Mouse (Mus musculus) macrophage (primary cell): ENCODE results near the gene Mctp1. TPM values are rescaled to one million over a fixed set of nuclear protein-coding genes. Genes with fewer than 3 reads are reported as not detected.
"Not testable (repeated sequence)": the region's sequence is repeated elsewhere in the genome, so short reads cannot be mapped to it uniquely, and the experiment has no call there.

Source experiments
- H3K27ac ChIP-seq: fragments of 350-480 bp; formaldehyde crosslinking; 2 replicates; pipeline ENCODE4 v1.9.0; 2021
- H3K36me3 ChIP-seq: fragments of 350-480 bp; formaldehyde crosslinking; 2 replicates; pipeline ENCODE4 v1.9.0; 2021; ENCODE audit errors: inconsistent target
- H3K4me3 ChIP-seq: fragments of 350-480 bp; formaldehyde crosslinking; 2 replicates; pipeline ENCODE4 v1.9.0; 2021; ENCODE audit errors: inconsistent target
- H3K79me2 ChIP-seq: fragments of 350-480 bp; formaldehyde crosslinking; 2 replicates; pipeline ENCODE4 v1.9.0; 2021; ENCODE audit errors: inconsistent target
- WGBS: methylation state at CpG from one replicate; pipeline ENCODE4 v1.1.7; 2026; ENCODE audit warnings: inconsistent platforms; ENCODE audit not compliant: missing documents; 5-methylcytosine and 5-hydroxymethylcytosine counted together
- polyA plus RNA-seq: library from polyadenylated mRNA; stranded (reverse); fragments of 250-400 nt; gene quantifications from 3 replicates; pipeline ENCODE4 v1.2.4, GENCODE M21; 2018; ENCODE audit warnings: inconsistent platforms

Mctp1 gene
- polyA plus RNA-seq, 1 experiment from 2014 or later: 20.2 TPM

DNA sequence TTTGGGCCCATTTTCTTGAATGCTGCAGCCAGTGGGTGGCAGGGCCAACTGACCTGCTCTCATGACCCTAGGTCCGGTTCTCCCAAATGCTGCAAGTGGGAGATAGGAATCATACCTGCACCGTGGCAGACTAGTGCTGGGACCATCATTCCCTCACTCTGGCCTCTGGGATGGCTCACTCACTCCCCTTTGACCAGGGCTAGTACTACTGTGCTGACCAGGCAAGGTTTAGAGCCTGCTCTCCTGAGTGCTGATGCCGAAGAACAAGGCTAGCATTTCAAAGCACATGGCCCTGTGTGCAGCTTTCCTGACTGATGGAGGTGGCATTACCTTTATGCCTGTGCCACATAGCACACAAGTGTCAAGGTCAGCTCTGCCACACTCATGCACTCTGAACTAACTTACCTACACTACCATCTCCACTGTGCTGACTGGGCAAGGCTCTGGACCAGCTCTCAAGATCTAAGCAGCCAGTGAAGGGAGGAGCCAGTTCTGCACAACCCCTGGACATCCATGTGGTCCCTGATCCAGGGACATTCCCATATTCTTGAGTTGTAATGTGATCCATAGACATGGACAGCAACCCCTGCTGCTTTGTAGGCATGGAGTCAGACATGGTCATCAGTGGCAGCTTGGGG, 146.7 kb downstream of the Mctp1 start:
- Histone ChIP-seq H3K27ac (no peak overlapping the region), H3K79me2 (no peaks in the 10 kb centered on the region), H3K36me3 (no peaks in the 10 kb centered on the region), H3K4me3 (no peak overlapping the region)
- 90% methylated on average over 3 of the region's 3 CpGs for WGBS

DNA sequence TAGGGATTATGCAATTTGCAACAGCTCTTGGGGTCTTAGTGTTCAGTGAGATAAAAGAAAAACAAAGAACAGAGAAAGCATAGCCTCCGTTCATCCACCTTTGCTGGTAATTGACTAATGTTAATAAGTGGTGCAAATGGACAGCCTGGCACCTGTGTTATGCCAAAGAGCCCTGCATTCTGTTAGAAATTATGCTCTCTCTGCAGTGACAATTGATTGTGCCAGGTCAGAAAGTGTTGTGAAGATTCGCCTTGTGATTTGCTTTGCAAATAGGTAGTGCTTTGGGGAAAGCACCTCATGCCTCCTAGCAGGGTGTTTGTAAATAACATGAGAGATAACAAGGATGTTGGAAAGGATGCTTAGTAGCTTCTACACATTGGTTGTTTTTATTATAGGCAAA, 163.5 kb downstream of the Mctp1 start:
- 93% methylated on average over 1 of the region's 2 CpGs for WGBS
- Histone ChIP-seq H3K79me2 (no peaks in the 10 kb centered on the region), H3K36me3 (no peaks in the 10 kb centered on the region), H3K4me3 (no peak overlapping the region), H3K27ac (no peak overlapping the region)

DNA sequence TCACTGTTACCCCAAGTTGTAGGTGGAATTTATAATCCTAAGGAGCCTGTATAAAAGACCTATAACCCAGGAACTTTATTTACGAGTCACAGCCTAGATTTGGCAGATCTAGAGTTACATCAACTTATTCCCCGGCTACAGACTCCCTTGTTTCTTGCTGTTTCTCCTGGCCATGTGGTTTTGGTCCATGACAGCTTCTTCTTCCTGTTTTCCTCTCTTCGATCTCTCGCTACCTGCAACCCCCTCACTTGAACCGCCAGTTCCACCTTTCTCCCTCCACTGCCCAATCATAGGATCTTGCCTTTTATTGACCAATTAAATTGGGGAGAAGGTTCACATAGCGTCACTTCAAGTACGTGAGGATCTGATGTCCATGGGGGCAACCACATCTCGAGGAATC, 176.6 kb downstream of the Mctp1 start:
- Histone ChIP-seq H3K36me3 (no peaks in the 10 kb centered on the region), H3K79me2 (no peaks in the 10 kb centered on the region), H3K4me3 (no peak overlapping the region), H3K27ac (no peak overlapping the region)
- WGBS: 42% methylated on average over 7 of the region's 8 CpGs

DNA sequence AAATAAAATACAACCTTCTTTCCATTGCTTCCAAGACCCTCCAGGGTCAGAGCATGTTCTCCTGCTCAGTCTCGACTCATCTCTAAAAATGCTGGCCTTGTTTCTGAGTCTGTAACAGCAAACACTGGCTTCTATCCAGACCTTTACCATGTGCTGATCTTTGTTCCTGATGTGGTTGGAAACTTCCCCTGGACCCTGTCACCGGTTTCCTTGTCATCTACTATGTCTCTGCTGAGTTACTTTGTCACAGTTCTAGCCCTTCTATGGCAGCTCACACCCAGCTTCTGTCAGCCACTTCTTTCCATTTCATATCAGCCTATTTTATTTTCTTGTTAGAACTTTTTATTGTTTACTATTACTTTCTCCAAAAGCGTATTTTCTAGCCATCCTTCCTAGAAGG, 177.3 kb downstream of the Mctp1 start:
- 47% methylated on average over 3 of the region's 3 CpGs for WGBS

DNA sequence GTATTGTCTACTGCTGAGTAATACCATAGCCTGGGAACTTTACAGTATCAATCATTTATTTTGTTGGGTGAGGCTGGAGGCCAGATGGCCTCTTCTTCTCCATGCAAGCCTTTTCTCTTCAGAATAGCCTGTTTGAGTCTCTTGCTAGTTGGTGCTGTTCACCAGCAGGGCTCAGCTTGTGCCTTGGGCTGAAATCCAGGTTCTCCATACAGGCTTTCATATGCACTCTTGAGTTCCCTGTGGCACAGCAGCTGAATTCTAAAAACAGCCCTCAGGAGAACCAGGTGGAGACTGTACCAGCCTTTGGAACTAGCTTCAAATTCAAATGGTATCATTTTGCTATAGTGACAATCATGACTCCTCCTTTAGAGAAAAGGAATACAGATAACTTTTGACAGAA, 179.7 kb downstream of the Mctp1 start:
- Histone ChIP-seq H3K27ac (no peak overlapping the region), H3K36me3 (no peaks in the 10 kb centered on the region)

More for the DNA sequence above, 177.3 kb downstream of the Mctp1 start:
- no peaks in the 10 kb centered on the region for H3K36me3 ChIP-seq
- no peak overlapping the region for H3K4me3 ChIP-seq
- no peak overlapping the region for H3K27ac ChIP-seq
- no peaks in the 10 kb centered on the region for H3K79me2 ChIP-seq

DNA sequence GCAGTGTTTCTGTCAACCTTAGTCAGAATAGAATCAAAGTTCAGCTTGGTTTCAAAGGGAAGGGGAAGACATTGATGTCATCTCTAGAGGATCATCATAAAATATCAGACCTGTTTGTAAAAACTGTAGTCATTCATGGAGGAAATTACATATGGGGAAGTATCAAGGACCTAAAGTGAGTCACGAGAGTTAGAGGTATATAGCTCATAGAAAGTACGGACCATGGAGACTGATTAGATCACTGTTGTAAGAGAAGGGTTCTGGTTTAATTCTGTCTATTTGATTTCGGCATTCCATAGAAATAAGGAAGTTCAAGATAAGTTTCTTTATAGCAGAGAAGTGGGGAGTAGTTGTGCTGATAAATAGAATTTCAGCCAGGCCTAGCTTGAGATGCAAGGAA, 181.7 kb downstream of the Mctp1 start:
- H3K79me2 ChIP-seq: no peaks in the 10 kb centered on the region
- no peaks in the 10 kb centered on the region for H3K36me3 ChIP-seq
- WGBS: 35% methylated on average over 3 of the region's 3 CpGs
- no peak overlapping the region for H3K4me3 ChIP-seq
- H3K27ac ChIP-seq: no peak overlapping the region

More for the DNA sequence above, 179.7 kb downstream of the Mctp1 start:
- Histone ChIP-seq H3K4me3 (no peak overlapping the region), H3K79me2 (no peaks in the 10 kb centered on the region)

DNA sequence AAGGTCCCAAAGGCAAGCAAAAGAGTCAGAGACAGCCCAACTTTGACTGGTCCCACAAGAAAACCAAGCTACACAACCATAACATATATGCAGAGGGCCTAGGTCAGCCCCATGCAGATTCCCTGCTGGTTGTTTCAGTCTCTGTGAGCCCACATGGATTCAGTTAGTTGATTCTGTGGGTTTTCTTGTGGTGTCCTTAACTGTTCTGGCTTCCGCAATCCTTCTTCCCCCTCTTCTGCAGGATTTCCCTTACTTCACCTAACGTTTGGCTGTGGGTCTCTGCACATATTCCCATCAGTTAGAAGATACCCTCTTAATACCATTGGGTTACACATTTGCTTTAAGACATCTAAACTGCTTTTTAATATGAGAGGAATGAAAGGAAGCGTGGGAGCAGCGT, 183.1 kb downstream of the Mctp1 start:
- 74% methylated on average over 4 of the region's 4 CpGs for WGBS

DNA sequence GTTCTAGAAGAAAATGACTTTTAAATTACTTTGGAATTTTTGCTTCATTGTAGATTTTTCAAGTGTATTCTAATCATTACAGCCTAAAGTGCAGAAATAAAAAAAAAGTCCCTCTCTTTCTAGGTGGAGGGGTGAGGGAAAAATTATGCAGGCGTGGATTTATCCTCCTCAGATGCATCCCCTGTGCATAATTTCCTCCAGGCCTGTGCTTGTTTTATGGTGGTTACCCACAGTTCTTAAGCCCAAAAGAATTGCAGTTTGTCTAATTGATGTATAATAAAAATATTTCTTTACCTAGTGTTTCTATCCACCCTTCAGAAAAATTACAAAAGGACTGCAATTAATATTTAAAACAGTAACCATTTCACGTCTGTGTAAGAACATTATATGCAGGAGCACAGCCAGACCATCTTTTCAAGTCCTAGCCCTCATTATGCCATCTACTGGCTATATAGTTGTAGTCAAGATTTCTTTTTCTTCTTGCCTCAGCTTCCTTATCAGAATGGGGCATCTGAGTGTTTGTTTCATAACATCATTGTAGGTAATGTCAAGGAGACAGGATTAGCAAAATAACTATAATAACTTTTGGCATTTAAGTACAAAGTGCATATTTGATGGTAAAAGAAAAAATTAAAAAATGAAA, 184.4 kb downstream of the Mctp1 start:
- 76% methylated on average over 2 of the region's 2 CpGs for WGBS
- Histone ChIP-seq H3K79me2 (no peaks in the 10 kb centered on the region), H3K4me3 (no peak overlapping the region), H3K27ac (no peak overlapping the region), H3K36me3 (no peaks in the 10 kb centered on the region)

More for the DNA sequence above, 183.1 kb downstream of the Mctp1 start:
- H3K27ac ChIP-seq: no peak overlapping the region
- no peak overlapping the region for H3K4me3 ChIP-seq
- H3K36me3 ChIP-seq: no peaks in the 10 kb centered on the region
- H3K79me2 ChIP-seq: no peaks in the 10 kb centered on the region

DNA sequence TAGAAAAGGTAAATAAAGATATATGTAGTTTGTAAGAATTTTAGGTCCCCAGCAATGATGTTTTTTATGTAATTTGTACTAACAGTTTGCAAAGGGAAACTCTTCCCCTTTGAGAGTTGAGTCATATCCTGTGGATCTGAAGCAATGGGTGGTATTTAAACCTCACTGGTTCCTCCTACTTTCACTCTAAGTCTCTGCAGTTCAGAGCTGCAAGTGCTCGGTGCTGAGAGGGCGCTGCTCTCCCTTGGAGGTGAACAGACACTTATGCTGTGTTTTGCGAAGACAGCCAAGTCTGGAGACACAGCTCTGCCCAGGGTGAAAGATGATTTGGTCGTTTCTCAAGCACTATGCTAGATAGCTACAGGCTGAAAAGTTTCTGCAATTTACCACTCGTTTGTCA, 195.1 kb downstream of the Mctp1 start:
- Histone ChIP-seq H3K4me3 (peak overlapping the region; percentile 38), H3K36me3 (no peaks in the 10 kb centered on the region), H3K79me2 (peaks cover 45% of the 10 kb centered on the region), H3K27ac (peak overlapping the region; percentile 61)
- 2% methylated on average over 5 of the region's 5 CpGs for WGBS

DNA sequence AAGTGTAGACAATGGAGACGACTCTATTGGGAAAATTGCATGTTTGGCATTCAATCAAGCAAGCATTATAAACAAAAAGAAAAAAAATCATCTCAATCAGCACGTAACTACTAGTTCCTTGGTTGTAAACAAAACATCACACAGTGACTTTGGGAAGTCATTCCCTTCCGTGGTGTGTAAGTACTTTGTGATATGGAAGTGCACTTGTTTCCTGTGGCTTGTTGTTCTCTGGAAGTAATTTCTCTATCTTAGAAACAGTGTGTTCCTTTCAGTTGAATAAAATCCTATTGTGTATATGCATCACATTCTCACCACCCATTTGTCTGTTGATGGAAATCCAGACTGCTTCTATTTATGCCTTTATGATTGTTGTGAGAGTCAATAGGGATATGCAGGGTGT, 201.1 kb downstream of the Mctp1 start:
- 60% methylated on average over 3 of the region's 3 CpGs for WGBS
- no peak overlapping the region for H3K27ac ChIP-seq
- no peaks in the 10 kb centered on the region for H3K36me3 ChIP-seq
- peaks cover 76% of the 10 kb centered on the region for H3K79me2 ChIP-seq
- H3K4me3 ChIP-seq: no peak overlapping the region

DNA sequence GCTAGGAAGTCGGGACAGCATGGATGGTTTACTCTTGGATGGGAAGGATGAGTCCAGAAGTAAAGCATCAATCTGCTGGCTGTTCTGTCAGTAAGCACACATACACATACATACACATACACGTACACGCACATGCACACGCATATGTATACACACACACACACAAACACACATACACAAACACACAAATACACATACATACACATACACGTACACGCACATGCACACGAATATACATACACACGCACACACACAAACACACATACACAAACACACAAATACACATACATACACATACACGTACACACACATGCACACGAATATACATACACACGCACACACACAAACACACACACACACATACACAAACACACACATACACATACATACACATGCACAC, 206.4 kb downstream of the Mctp1 start:
- H3K4me3 ChIP-seq, H3K27ac ChIP-seq, H3K36me3 ChIP-seq: not testable (repeated sequence)
- H3K79me2 ChIP-seq: peaks cover 59% of the 10 kb centered on the region; the same call in 1 of the 2 replicates
- 98% methylated on average over 8 of the region's 11 CpGs for WGBS

DNA sequence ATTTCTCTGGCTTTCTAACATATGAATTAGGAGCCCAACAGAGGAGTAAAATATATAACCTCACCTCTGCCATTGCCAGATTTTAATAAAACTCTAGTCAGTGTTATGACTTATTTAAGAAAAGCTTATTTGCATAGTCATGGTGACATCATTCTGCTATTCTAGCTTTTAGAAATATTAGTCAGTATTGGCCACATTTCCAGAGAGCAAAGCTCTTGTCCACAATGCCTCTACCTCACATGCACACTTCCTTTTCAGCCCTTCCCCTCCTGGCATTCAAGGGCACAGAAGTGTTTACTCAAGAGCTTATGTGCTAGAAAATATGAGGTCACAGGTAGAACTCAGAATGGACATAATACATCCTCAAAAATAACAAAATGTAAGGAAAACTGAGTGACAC, 206.9 kb downstream of the Mctp1 start:
- Histone ChIP-seq H3K27ac (peak overlapping the region; percentile 29), H3K4me3 (no peak overlapping the region), H3K79me2 (peaks cover 55% of the 10 kb centered on the region; the same call in 1 of the 2 replicates), H3K36me3 (no peaks in the 10 kb centered on the region)

DNA sequence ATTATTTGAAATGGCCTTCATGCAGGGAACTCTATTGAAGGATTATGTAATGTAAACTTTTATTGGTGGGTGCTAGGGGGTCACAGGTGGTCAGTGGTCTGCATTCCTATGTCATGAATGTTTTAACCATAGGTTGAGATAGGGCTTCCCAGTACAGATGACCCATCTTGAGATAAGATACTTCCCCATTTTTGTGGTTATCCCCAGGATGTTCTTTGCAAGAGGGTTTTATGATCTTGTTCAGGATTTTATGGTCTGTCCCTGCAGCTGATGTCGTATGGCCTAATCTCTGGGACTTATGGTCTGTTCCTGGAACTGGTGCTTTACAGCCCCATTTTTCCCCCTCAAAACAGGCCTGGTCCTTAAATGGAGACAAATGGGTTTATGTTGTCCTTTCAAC, 207.4 kb downstream of the Mctp1 start:
- H3K79me2 ChIP-seq: peaks cover 54% of the 10 kb centered on the region; the same call in 1 of the 2 replicates
- H3K36me3 ChIP-seq: no peaks in the 10 kb centered on the region
- WGBS: 15% methylated on average over 1 of the region's 1 CpGs
- peak overlapping the region; percentile 29 for H3K27ac ChIP-seq
- H3K4me3 ChIP-seq: no peak overlapping the region

DNA sequence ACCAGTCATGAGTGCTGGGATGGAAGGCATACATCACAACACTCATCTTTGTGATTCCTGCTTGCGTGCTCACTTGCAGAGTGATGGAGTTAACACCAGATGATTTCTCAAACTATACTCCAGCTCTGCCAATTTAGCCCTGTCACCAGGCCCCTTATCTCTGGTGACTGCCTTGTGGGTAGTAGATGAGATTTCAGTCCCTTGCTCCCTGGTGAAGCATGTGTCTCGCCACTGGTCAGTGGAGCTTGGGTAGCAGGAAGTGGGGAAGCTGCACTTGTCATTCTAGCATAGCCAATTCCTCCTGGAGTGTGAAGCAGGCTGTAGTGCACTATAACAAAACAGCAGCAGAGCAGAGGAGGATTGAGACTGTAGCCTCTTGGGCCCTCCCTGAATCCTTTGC, 208.6 kb downstream of the Mctp1 start:
- H3K27ac ChIP-seq: no peak overlapping the region
- whole genome bisulfite sequencing: 82% methylated on average over 2 of the region's 2 CpGs
- H3K79me2 ChIP-seq: peaks cover 48% of the 10 kb centered on the region; the same call in 1 of the 2 replicates
- no peak overlapping the region for H3K4me3 ChIP-seq
- H3K36me3 ChIP-seq: no peaks in the 10 kb centered on the region

DNA sequence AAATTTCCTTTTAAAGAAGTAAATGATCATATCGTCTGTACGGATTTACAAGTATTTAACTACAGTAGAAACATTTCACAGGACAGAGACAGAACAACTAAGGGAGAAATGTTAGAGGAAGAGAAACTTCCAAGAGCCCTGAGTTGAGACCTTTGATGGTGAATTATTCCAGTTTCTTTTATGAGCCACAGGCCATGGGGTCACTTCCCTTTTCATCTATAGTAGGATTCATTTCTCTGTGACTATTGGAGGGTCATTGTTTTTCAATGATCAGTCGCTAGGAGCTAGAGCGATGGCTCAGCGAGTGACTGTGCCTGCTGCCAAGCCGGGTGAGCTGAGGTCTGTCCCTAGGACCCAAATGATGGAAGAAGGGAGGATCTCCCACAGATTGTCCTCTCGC, 212.7 kb downstream of the Mctp1 start:
- 60% methylated on average over 7 of the region's 7 CpGs for WGBS
- no peak overlapping the region for H3K4me3 ChIP-seq
- peak overlapping the region; percentile 27; the same call in 1 of the 2 replicates for H3K27ac ChIP-seq
- peaks cover 47% of the 10 kb centered on the region; the same call in 1 of the 2 replicates for H3K79me2 ChIP-seq
- H3K36me3 ChIP-seq: no peaks in the 10 kb centered on the region

DNA sequence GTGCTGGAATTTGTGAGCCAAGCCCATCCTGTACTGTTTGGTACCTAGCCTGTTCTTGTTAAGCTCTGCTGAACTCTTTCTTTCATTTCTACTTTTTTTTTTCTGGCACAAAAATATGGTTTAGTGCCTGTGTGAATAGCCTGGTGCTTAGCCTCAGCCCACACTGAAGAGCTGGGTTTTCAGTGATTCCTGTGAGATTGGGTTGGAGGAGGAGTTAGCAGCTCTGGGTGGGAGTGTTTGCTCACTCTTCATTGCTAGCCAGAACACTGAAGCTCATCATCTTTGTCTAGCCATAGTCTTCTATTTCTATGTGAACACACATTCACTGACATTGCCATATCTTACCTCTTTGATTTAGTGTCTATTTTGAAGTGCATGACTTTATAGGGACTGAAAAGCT, 225.1 kb downstream of the Mctp1 start:
- peaks cover 64% of the 10 kb centered on the region; the same call in 1 of the 2 replicates for H3K79me2 ChIP-seq
- no peak overlapping the region for H3K27ac ChIP-seq
- H3K4me3 ChIP-seq: no peak overlapping the region
- no peaks in the 10 kb centered on the region for H3K36me3 ChIP-seq
